Mouse (Mus musculus): ENCODE results near the gene Slc39a13.
"Not testable (repeated sequence)": the region's sequence is repeated elsewhere in the genome, so short reads cannot be mapped to it uniquely, and the experiment has no call there.

Gene Slc39a13

DNA sequence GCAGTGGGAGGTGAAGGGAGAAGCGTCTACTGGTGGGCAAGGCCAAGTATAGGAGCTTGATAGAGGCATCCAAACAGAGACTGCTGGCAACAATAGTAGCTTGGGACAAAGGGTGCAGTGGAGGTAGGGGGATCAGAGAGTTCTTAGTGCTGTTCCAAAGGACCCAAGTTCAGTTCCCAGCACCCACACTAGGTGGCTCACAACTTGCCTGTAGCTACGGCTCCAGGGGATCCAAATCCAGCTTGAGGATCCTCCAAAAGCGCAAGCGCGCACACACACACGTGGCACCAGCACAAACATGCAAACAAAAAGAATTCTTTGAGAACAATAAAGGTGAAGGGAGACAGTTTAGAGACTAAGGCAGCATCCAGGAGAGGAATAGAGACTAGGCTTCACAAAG is 6.0 kb downstream of the Slc39a13 start:
- DNase-seq (ENCODE audit: low spot score), result no peak

DNA sequence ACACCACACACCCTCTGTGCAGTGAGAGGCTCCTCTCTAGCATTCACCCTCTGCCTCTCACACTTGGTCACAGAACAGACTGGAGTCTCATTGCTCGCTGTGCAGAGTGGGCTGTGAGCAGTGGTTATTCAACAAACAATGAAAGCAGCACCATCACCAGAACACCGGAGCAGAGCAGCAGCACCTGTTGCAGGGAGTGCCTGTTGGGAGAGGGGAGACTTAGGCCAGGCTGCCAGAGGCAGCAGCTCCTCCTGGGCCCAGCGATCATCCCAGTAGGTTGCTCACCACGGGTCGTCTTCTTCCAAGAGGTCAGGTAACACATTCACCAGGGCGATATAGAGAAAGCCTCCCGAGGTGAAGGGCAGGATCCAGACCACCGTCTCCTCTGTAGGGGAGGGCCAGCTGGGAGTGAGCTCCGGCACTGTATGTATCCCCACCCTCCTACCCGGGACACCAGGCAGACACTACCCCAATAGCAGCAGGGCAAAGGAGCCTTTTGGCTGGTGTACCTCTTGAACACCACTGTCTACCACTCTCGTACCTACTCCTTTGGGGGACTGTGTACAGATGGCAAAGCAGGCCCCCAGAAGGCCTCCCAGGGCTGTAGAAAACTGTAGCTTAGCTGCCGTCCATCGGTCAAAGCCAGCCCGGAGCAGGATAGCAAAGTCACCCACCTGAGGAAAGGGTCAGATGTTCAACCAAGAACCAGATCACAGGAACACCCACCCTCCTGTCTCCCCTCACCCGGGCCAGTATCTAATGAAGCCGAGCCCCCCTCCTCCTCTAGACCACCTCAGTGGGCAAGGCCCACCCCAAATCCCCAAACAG is 7.2 kb downstream of the Slc39a13 start:
- no peak for DNase-seq (ENCODE audit: low spot score)

DNA sequence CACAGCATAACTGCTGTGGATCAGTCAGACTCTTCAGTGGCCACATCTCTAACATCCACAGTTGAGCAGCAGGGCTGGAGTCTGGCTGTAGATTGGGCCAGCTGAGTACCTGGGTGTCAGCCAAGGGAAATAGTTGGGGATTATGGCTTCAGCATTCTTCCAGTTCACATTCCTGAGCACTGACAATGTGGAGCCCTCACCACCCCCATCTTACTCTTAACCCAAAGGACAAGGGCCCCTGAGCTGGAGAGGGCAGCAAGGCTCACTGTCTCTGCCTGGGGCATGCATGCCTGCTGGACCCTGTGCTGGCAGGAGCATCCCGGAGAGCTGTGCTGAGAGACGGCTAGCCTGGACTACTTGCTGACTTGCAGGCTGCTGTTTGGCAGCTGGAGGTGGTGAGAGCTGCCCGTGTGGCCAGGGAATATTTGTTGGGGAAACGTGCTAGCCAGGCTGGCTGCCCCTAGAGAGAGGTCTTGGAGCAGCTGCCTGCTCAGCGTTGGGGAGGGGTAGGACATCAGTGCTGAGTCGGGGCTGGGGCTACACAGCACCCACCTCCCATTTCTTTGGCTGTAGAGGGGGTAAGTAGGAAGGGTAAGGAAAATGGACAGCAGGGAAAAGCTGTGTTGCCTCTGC is 8.3 kb downstream of the Slc39a13 start:
- no peak for DNase-seq (ENCODE audit: low spot score)

DNA sequence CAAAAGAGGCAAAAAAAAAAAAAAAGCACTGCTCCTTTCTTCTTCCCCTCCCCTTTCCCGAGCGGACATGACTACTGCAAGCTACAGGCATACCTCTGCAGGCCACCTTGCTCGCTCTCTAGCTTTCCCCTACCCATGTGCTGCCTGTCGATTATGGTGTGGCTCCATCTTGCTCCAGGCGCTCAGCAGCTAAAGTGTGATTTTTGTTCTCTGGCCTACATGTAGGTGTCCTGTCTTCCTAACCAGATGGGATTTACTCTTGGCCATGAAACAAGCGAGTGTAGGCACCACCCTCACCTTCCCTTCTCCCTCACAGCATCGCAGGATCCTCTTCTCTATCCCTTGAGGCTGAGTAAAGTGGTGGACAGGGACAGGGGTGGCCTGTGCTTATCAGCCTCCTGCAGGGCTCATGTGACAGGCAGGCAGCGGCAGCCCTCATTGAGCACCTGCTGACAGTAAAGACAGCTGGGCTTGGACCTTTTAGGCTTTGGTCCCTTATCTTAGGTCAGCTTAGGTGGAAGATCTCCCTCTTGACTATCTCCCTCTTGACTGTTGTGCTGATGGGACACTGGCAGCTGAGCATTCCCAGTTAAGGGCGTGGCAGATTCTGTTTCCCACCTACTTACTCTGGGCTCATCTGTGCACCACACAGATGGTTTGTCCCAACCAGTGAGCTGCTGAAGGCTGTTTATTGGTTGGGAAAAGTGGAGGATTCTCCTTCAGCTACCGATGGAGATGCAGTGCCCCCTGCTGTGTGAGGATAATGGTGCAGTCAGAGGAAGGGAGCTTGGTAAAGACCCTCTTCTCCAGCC is 9.5 kb downstream of the Slc39a13 start:
- DNase-seq (ENCODE audit: low spot score), result peak; percentile 73

DNA sequence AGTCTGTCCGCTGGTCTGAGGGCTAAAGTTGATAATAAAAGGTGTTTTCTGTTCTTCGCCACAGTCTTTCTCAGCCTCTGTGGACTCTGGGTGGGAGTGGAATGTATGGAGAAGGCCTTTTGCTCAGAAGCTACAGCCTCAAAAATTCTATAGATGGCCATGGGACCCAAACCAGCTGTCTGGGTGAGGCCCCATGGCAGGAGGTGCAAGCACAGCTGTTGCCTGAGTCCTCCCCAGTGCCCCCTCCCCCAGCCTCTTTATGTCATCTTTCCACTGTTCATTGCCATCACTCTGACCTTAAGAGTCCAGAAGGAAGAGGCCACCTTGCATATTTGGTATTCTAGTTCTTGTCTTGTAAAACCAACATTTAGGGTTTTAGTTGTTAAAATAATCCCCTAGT is 10.8 kb downstream of the Slc39a13 start:
- DNase-seq (ENCODE audit: low spot score), result no peak

DNA sequence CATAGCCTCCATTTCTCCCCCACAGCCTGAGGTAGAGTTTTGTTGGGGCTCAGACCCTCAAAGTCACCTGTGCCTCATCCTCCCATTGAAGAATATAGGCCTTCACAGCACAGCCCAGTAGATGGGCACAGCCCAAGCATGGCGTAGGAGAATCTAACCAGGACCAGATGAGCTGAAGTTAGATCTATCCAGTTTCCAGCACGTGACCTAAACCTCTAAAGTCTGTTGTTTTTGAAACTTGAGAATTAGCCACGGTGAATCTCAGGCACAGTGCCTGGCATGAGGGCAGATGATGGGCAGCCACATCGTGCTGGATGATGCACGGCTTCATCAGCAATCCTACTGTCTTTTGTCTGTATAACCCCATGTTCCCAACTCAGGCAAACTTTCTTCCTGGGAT is 11.8 kb downstream of the Slc39a13 start:
- DNase-seq (ENCODE audit: low spot score), result no peak

DNA sequence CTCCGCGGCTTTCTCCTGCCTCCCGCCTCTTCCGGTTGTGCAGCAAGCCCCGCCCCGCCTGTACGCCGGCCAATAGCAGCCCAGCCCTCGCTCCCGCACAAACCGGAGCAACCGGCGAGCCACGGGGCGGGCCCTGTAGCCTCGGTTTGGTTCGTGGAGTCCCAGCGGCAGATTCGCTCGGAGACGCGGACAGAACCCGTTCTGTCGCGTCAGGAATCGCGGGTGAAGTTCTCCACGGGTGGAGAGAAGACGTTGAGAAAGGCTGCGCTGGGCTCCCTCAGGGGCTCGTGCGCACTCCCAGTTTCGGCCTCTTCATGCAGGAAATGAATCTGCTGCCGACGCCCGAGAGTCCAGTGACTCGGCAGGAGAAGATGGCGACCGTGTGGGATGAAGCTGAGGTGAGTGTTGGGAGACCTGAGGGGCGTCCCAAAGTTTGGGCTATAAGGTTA is 16.3 kb downstream of the Slc39a13 start, which contains the start of gene Psmc3:
Gene Psmc3 (plus strand): TSS at position 76 of the 449 bp plus-strand sequence.
- peak; percentile 95 for DNase-seq (ENCODE audit: low spot score)

DNA sequence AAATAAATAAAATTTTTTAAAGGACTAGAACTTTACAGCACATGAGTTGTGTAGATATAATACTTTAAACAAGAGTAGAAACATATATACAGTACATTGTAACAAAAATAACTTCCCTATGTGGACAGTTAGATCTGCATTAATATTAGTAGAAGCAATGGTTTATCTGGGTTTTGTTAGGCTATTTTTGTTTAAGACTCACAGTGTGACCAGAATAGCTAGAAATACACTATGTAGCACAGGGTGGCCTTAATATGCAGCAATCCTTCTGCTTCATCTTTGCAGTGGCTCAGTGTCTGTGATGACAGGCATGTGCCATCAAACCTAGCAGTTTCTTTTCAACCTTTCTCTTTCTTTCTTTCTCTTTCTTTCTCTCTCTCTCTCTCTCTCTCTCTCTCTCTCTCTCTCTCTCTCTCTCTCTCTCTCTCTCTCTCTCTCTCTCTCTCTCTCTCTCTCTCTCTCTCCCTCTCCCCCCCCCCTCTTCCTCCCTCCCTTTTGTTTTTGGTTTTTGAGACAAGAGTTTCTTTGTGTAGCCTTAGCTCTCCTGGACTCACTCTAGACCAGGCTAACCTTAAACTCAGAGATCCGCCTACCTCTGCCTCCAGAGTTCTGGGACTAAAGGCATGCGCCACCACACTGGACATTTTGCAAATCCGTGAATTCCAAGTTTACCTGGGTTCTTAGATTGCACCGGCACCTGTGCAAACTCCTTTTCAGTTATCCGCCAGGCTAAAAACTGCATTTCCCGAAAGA is 16.9 kb downstream of the Slc39a13 start:
- no peak for DNase-seq (ENCODE audit: low spot score)

DNA sequence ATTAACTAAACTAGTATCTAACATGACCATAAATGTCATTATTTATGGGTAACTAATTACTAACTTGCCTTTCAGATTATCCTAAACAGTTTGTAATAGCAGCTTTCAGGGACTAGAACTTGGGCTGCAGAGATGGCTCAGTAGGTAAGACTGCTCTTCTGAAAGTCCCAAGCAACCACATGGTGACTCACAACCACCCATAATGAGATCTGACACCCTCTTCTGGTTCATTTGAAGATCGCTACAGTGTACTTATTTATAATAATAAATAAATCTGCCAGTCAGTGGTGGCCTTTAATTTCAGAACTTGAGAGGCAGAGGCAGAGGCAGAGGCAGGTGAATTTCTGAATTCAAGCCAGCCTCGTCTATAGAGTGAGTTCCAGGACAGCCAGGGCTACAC is 17.5 kb downstream of the Slc39a13 start:
- DNase-seq (ENCODE audit: low spot score), result no peak

DNA sequence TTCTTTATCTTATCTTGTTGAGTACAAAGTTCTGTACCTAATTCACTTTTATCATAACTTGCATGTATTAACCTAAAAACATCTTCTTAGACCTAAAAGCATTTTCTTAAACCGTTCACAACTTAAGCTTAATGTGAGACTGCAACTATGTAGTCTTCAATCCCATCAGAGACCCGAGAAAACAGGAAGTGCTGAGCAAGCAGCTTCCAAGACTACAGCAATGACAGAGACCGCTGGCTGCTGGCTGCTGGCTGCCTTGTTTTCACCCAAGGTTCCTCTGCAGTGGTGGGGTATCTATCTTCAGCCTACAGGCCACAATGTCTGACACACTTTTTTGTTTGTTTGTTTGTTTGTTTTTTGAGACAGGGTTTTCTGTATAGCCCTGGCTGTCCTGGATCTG is 18.3 kb downstream of the Slc39a13 start:
- DNase-seq (ENCODE audit: low spot score), result no peak

DNA sequence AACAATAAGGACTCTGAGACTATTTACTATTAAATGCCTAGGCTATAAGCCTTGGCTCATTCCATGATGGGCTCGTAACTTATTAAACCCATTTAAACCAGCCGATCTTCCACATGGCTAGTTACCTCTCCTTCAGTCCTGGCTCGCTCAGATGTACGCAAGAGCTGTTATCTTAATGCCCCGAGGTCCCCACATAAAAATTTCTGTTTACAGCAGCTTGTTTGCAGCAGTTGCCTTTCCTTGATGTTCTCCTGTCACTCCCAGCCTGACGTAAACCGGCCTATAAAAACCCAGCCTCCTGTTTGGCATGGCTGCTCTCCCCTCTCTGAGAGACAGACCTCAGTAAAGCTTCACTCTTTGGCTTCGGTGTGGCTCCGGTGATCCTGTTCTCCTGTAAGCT is 22.9 kb downstream of the Slc39a13 start:
- no peak for DNase-seq (ENCODE audit: low spot score)

DNA sequence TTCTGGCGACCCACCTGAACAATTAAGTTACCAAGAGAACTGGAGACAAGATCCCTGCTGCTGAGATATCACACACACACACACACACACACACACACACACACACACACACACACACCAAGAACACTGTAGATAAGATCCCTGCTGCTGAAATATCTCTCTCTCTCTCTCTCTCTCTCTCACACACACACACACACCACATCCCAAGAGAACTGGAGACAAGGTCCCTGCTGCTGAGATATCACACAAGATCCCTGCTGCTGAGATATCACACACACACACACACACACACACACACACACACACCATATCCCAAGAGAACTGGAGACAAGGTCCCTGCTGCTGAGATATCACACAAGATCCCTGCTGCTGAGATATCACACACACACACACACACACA is 24.4 kb downstream of the Slc39a13 start:
- not testable (repeated sequence) for DNase-seq (ENCODE audit: low spot score)

DNA sequence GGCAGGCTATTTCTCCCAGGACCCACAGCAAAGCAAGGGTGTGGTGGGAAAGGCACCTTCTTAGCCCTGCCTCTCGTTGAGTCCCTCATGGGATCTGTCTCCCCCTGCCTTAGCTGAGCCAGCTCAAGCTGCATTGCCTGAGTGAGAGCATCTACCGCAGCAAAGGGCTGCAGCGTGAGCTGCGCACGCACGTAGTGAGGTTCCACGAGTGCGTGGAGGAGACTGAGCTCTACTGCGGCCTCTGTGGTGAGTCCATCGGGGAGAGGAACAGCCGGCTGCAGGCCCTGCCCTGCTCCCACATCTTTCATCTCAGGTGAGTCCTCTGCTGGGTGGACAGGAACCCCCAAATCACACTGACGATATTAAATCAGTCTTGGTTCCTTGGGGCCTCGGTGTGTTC is 25.5 kb downstream of the Slc39a13 start:
- no peak for DNase-seq (ENCODE audit: low spot score)

DNA sequence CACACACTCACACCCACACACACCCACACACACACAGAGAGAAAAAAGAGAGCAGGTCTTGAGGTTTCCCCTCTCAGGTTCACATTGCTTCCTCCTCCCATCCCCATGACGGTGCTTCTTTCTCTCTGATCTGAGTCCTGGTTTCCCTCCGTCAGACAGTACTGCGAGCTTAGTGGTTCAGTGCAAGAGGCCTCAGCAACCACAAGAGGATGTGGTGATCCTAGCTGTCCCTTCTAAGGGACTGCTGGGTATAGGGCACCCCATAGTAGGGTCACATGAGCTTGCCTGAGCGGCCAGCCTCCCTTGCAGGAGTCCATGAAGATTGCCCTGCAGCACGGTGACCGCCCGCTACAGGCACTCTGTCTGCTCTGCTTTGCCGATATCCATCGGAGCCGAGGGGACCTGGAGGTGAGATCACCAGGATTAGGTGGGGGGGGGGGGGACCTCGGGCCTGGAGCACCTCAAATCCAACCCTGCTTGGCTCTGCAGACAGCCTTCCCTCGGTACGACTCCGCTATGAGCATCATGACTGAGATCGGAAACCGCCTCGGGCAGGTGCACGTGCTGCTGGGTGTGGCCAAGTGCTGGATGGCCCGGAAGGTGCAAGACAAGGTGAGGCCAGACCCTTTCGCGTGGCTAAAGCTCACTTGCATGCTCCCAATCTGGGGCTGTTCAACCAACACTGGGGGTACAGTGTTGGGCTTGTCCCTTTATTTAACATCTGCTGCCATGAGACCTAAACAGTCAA is 27.4 kb downstream of the Slc39a13 start:
- no peak for DNase-seq (ENCODE audit: low spot score)

DNA sequence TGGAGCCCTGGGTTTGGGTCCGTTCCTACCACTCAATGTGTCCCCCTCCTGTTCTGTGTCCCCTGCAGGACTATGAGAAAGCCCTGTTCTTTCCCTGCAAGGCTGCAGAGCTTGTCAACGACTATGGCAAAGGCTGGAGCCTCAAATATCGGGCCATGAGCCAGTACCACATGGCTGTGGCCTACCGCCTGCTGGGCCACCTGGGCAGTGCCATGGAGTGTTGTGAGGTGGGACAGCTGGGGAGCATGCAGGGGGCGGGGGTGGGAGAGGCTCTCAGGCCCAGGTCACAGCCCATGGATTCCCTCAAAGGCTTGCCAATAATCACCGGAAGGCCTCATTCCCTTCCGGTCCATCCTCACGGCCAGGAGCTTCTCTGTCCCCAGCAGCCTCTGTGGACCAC is 28.4 kb downstream of the Slc39a13 start:
- DNase-seq (ENCODE audit: low spot score), result no peak

DNA sequence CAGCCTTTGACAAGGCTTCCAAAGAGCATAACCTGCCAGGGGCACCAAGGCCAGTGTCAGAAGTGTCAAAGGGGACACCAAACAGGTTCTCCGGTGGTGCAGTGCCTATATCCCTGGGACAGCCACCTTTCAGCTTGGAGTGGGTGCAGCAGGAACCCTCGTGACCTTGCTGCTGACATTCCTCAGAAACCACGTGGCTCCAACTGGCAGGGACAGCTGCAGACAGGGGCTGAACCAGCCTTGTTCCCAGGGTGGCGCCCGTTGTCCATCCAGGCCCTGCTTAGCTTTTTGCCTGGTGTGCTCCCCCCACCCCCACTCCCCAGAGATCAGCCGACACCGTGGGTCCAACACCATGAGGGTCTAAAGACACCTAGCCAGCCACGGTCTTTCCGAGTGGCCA is 34.8 kb downstream of the Slc39a13 start, which contains the start of gene Rapsn:
Gene Rapsn (plus strand): TSS at position 236 of the 400 bp plus-strand sequence.
- DNase-seq (ENCODE audit: low spot score), result no peak

DNA sequence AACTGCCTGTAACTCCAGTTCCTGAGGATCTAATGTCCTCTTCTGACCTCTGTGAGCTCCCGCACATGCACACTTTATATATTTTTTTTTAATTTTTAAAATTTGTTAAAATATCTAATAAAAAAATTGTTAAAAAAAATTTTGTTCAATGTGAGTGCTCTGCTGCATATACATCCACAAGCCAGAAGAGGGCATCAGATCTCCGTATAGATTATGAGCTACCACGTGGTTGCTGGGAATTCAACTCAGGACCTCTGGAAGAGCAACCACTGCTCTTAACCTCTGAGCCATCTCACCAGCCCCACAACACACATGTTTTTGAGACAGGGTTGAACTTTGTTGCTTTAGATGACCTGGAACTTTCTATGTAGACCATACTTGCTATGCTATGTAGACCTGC is 37.2 kb downstream of the Slc39a13 start:
- DNase-seq (ENCODE audit: low spot score), result peak; percentile 24

DNA sequence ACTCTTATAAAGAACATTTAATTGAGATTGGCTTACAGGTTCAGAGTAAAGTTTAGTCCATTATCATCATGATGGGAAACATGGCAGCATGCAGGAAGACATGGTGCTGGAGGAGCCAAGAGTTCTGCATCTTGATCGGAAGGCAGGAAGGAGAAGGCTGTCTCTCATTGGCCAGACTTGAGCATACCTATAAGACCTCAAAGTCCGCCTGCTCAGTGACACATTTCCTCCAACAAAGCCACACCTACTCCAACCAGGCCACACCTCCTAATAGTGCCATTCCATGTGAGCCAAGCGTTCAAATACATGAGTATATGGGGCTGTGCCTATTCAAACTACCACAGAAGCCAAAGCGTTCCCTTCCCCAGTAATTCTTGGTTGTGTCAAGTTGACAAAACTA is 39.0 kb downstream of the Slc39a13 start:
- DNase-seq (ENCODE audit: low spot score), result no peak

DNA sequence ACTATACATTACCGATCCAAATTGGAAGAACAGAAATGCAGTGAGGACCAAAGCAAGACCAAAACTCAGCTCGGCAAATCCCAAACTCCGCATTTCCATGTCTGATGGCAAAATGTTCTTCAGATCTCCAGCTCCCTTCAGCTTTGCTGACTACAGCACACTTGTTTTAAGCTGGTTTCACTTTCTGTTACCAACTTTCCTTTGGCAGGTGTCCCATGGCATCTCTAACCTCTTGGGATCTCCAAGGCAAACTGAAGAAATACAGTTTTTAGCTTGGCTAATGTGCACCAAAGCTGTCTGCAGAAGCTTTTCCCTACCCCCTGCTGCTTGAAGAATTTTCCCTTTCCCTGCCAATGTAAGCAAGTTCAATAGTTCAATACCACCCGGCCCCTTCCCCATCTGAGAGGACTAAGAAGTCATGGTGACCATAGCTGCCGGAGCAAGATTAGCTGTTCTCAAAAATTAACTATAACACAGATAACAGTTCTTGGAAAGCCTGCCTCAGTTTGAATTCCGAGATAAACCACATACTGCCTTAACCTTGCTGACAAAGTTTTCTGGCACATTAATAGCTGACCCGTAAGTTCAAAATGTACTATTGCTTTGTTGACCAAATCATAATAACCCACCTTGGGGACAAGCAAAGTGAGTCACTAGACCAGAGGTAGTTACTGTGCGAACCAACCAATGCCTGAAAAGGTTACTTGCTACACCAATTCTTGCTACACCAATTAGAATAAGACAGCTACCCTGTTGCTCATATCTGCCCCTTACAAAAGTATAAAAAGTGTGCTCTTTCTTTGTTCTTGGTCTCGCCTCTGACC is 42.6 kb downstream of the Slc39a13 start:
- no peak for DNase-seq (ENCODE audit: low spot score)

DNA sequence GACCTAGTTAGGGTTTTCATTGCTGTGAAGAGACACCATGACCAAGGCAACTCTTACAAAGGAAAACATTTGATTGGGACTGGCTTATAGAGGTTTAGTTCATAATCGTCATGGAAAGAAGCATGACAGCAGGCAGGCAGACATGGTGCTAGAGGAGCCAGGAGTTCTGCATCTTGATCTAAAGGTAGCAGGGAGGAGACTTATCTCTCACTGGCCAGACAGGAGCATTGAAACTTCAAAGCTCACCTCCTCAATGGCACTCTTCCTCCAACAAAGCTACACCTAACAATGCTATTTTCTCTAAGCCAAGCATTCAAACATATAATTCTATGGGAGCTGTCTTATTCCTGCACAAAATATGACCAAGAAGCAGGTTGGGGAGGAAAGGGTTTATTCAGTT is 43.7 kb downstream of the Slc39a13 start:
- no peak for DNase-seq (ENCODE audit: low spot score)
